Comparison of ENCODE assay signal across 9 mouse cellular contexts in genomic region chr13:97408414-97409290, GRCm38 (mm10).
A peak's percentile ranks its signal among the peaks of the same experiment; 100 is the strongest.
DNase-seq lines count a peak whose midpoint lies in the region; ATAC-seq and TF ChIP-seq lines count a peak whose summit lies in the region.
"Had no signal": no experiment of that assay in that cellular context is flagged by ENCODE, and none has a peak within 500 bp of the region (broad histone marks: within the 10 kb centered on the region; RNA-seq: fewer than 3 reads in every experiment).

No protein-coding gene starts in this region.

- no peak for ATAC-seq in hindbrain, postnatal 0 days
- ATAC-seq in stomach, embryonic 15.5 days (ENCODE audit: insufficient read depth, low FRiP score, low read depth), result peak; percentile 22; the same call in 1 of the 2 replicates

- H3K27ac ChIP-seq in hindbrain, postnatal 0 days, result no peak overlapping the region
- no peak overlapping the region for H3K27ac ChIP-seq in stomach, embryonic 15.5 days
- H3K27ac ChIP-seq: lung, embryonic 15.5 days had no signal

- no peaks in the 10 kb centered on the region for H3K9me3 ChIP-seq in hindbrain, postnatal 0 days (ENCODE audit: low read length)
- no peaks in the 10 kb centered on the region for H3K9me3 ChIP-seq in stomach, embryonic 15.5 days
- H3K9me3 ChIP-seq: lung, embryonic 15.5 days had no signal

- 59% methylated on average over 22 of the region's 22 CpGs for WGBS in hindbrain, postnatal 0 days
- WGBS in stomach, embryonic 15.5 days, result 71% methylated on average over 22 of the region's 22 CpGs

- 0 out of 2 replicates have a peak, but pooled peaks cover 13% of the 10 kb centered on the region for H3K4me1 ChIP-seq in hindbrain, postnatal 0 days (ENCODE audit: insufficient read depth, low read length)
- H3K4me1 ChIP-seq in stomach, embryonic 15.5 days, result no peaks in the 10 kb centered on the region

- no peaks in the 10 kb centered on the region for H3K36me3 ChIP-seq in hindbrain, postnatal 0 days (ENCODE audit: insufficient read depth, low read length)
- H3K36me3 ChIP-seq in stomach, embryonic 15.5 days, result no peaks in the 10 kb centered on the region
- H3K36me3 ChIP-seq: lung, embryonic 15.5 days had no signal

- TF ChIP-seq CTCF in hindbrain, postnatal 0 days (IDR thresholded peaks at IDR 0.05; ENCODE audit: low read depth), result no peak

- no peaks in the 10 kb centered on the region for H3K27me3 ChIP-seq in hindbrain, postnatal 0 days (ENCODE audit: insufficient read depth, low read length)
- H3K27me3 ChIP-seq in stomach, embryonic 15.5 days (replicated peaks), result no peaks in the 10 kb centered on the region
- H3K27me3 ChIP-seq: lung, embryonic 15.5 days had no signal

- peak; percentile 16 to 27 for DNase-seq in cerebellum, postnatal 36 days
- no peak for DNase-seq in cerebellum, adult 11 months
- DNase-seq in right cerebral cortex, postnatal 14 days, result peak; percentile 31
- DNase-seq in right cerebral cortex, adult 18-20 months, result no peak
- peak; percentile 74 for DNase-seq in hindbrain, postnatal 0 days (ENCODE audit: low spot score)
- no peak for DNase-seq in embryo, embryonic 9.5 days (ENCODE audit: extremely low spot score)
- DNase-seq in testis, postnatal 14 days (ENCODE audit: low spot score), result no peak

- H3K9ac ChIP-seq in hindbrain, postnatal 0 days (replicated peaks; ENCODE audit: low read length), result no peak overlapping the region
- no peak overlapping the region for H3K9ac ChIP-seq in stomach, embryonic 15.5 days
- H3K9ac ChIP-seq: lung, embryonic 15.5 days had no signal

- H3K4me3 ChIP-seq in hindbrain, postnatal 0 days (ENCODE audit: low read length), result no peak overlapping the region
- H3K4me3 ChIP-seq in stomach, embryonic 15.5 days (replicated peaks), result no peak overlapping the region
- H3K4me3 ChIP-seq: lung, embryonic 15.5 days had no signal

- H3K4me2 ChIP-seq in hindbrain, postnatal 0 days (ENCODE audit: low read depth, low read length), result no peak overlapping the region
- no peak overlapping the region for H3K4me2 ChIP-seq in stomach, embryonic 15.5 days
- H3K4me2 ChIP-seq: lung, embryonic 15.5 days had no signal

Comparison
In these comparisons a context has a peak if more than half of its experiments do, and no peak if none do; other contexts are left out.
1. DNase-seq: peak in cerebellum, postnatal 36 days (2 of 2), right cerebral cortex, postnatal 14 days (single experiment) and hindbrain, postnatal 0 days (single experiment); none in cerebellum, adult 11 months (single experiment), right cerebral cortex, adult 18-20 months (single experiment), embryo, embryonic 9.5 days (single experiment) and testis, postnatal 14 days (single experiment).